Mouse (Mus musculus) small intestine, adult 2 months (tissue): ENCODE data around the gene Desi2. TPM values are rescaled to one million over a fixed set of nuclear protein-coding genes. Genes with fewer than 3 reads are reported as not detected.
"Not testable (repeated sequence)": the region's sequence is repeated elsewhere in the genome, so short reads cannot be mapped to it uniquely, and the experiment has no call there.

ENCODE experiments used
- H3K27ac ChIP-seq: fragments of 200-500 bp; 2 replicates; pipeline ENCODE4 v1.5.1; 2012; ENCODE audit warnings: low read depth, low read length, control low read depth, inconsistent platforms; ENCODE audit not compliant: insufficient read depth
- H3K27me3 ChIP-seq: fragments of 200-500 bp; 2 replicates; pipeline ENCODE4 v1.6.1; 2012; ENCODE audit warnings: mild to moderate bottlenecking, moderate library complexity, low read length, inconsistent platforms; ENCODE audit not compliant: control insufficient read depth, insufficient read depth
- H3K36me3 ChIP-seq: fragments of 200-500 bp; 2 replicates; pipeline ENCODE4 v1.6.1; 2012; ENCODE audit warnings: mild to moderate bottlenecking, low read length, control low read depth, inconsistent platforms; ENCODE audit not compliant: control insufficient read depth, insufficient read depth
- H3K4me1 ChIP-seq: fragments of 200-500 bp; 2 replicates; pipeline ENCODE4 v1.6.1; 2012; ENCODE audit warnings: low read length, inconsistent platforms, mixed read lengths; ENCODE audit not compliant: control insufficient read depth, insufficient read depth, insufficient read length
- H3K4me3 ChIP-seq: fragments of 200-500 bp; 2 replicates; pipeline ENCODE4 v1.5.1; 2012; ENCODE audit warnings: low read depth, mild to moderate bottlenecking, control low read depth, inconsistent platforms, low read length, moderate library complexity
- CTCF ChIP-seq: fragments of 200-500 bp; IDR thresholded peaks from 2 replicates; pipeline ENCODE4 v1.5.1; 2012; ENCODE audit warnings: low read depth, mild to moderate bottlenecking, control low read depth, inconsistent platforms, low read length, moderate library complexity, mixed read lengths; ENCODE audit not compliant: insufficient replicate concordance, insufficient read length; ENCODE audit errors: extremely low read depth
- POLR2A ChIP-seq: fragments of 200-500 bp; IDR thresholded peaks from 2 replicates; pipeline ENCODE4 v1.6.1; 2012; ENCODE audit warnings: low read depth, mild to moderate bottlenecking, control low read depth, inconsistent platforms, low read length, moderate library complexity
- WGBS: fragments of 180-500 bp; shearing (Covaris S2); methylation state at CpG from one replicate; pipeline ENCODE4 v1.1.7; 2018; 5-methylcytosine and 5-hydroxymethylcytosine counted together
- polyA plus RNA-seq: library from polyadenylated mRNA; depleted of rRNA; stranded (reverse); fragments of >200 nt; gene quantifications from 2 replicates; pipeline ENCODE4 v1.2.3, GENCODE M21; 2012; rRNA removed

The Desi2 gene
- 3.1 and 4.8 TPM in 2 replicates for polyA plus RNA-seq

DNA sequence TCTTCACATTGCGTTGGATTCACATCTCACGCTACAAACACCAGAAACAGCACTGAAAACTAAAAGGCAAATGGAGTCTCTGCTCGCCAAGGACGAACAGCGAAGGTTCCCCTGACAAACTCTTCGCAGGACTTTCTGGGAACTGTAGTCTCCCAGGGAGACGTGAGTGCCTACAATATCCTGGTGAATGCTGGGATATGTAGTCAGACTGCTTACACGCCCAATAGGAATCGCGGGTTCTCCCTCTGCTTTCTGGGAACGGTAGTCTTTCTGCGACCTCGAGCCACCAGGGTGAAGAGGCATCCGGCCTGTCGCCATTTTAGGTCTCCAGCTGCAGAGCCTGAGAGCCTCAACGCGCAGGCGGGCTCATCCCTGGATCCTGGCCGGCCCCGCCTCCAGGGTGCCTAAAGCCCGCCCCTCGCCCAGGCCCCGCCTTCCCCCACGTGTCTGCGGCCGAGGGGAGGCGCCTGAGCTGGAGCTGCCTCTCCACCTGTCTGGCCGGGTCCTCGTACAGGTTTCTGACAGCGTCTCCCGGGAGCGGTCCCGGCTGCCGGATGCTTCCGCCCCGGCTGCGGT lies at the start of gene Desi2:
TSS of gene Desi2 (plus strand) at position 202 of the 576 bp plus-strand sequence.
- WGBS, result under 1% methylated on average over 37 of the region's 37 CpGs
- Histone ChIP-seq H3K27ac (peak within 1 kb of the TSS; percentile 58), H3K4me3 (peak within 1 kb of the TSS; percentile 69)
- not testable (repeated sequence) for H3K36me3 ChIP-seq, H3K27me3 ChIP-seq, H3K4me1 ChIP-seq
- peak; percentile 28; the same call in 1 of the 2 replicates for TF ChIP-seq POLR2A

DNA sequence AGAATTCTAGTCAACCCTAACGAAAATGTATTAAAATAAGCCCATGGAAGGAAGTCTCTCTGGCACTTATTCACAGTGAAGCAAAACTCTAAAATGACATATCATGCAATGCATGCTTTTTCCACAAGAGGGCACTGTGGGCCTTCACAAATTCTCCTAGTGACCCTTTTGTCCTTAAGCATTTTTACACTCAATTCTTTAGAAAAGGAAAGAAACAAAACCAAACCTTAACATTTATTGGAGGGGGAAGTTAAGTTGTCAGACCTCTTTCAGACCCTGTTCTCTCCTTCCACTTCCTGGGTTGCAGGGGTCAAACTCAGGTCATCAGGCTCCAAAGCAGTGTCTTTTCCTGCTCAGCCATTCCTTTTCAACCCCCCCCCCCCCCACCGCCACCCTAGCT lies 40.7 kb upstream of the Desi2 start:
- H3K4me3 ChIP-seq, H3K4me1 ChIP-seq, H3K27ac ChIP-seq, H3K27me3 ChIP-seq, H3K36me3 ChIP-seq: not testable (repeated sequence)
- 31% methylated on average over 2 of the region's 2 CpGs for WGBS

DNA sequence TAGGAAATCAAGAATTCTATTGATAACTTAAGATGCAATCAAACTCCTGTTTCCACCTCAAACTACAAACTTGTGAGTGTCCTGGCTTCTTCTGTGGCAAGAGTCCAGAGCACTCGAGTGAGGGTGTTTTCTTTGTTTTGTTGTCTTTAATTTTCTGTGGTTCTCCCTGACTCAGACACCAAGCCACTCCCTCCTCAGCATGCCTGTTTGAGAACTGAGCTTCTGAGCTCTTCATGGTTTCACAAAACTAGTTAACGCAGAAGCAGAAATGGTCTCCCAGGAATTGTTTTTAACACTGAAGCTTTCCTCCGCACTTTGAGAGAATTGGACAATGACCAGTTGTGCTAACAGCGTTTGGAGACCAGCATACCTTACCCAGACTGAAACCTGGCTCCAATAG lies 40.3 kb upstream of the Desi2 start:
- not testable (repeated sequence) for H3K4me1 ChIP-seq, H3K36me3 ChIP-seq, H3K27ac ChIP-seq, H3K4me3 ChIP-seq, H3K27me3 ChIP-seq
- WGBS, result 60% methylated on average over 4 of the region's 4 CpGs

DNA sequence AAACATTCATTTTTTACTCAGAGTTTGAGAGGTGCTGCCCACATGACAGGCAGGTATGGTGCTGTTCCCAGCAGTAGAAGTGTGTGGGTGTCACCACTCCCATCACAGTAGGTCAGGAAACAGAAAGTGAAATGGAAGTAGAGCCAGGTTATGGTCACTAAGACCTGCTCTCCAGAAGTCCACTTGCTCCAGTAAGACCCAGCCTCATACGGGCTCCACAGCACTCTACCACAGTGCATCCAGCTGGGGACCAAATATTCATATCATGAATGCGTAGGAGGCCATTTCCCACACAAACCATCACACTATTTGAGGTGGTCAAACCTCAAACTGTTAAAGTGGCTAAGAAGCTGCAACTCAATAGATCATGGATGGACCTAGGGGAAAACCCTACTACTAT lies 5.0 kb upstream of the Desi2 start:
- Histone ChIP-seq H3K36me3 (no peaks in the 10 kb centered on the region), H3K27me3 (no peaks in the 10 kb centered on the region), H3K4me3 (no peak overlapping the region), H3K4me1 (peaks cover 2% of the 10 kb centered on the region; the same call in 1 of the 2 replicates), H3K27ac (no peak overlapping the region)
- 94% methylated on average over 2 of the region's 2 CpGs for WGBS
- TF ChIP-seq POLR2A (no peak), CTCF (no peak)

DNA sequence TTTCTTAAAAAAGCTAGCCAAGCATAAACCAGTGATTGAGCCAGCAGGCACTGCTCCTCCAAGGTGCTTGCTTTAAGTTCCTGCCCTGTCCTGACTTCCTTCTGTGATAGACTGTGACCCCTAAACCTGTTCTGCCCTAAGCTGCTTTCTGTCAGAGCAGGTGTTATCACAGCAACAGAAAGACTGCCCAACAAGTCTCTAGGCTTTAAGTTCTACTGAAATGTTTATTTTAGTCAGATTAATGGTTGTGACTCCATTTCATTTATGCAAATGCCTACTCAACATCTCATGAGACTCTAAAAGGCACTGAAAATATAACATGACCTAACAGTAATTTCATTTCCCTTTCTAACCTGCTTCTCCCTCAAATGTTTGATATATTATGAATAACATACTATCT lies 1.6 kb upstream of the Desi2 start:
- TF ChIP-seq POLR2A (no peak), CTCF (no peak)
- H3K27me3 ChIP-seq, result no peaks in the 10 kb centered on the region
- H3K27ac ChIP-seq, result no peak overlapping the region
- H3K36me3 ChIP-seq, result no peaks in the 10 kb centered on the region
- H3K4me3 ChIP-seq, result no peak overlapping the region
- H3K4me1 ChIP-seq, result peaks cover 2% of the 10 kb centered on the region; the same call in 1 of the 2 replicates

DNA sequence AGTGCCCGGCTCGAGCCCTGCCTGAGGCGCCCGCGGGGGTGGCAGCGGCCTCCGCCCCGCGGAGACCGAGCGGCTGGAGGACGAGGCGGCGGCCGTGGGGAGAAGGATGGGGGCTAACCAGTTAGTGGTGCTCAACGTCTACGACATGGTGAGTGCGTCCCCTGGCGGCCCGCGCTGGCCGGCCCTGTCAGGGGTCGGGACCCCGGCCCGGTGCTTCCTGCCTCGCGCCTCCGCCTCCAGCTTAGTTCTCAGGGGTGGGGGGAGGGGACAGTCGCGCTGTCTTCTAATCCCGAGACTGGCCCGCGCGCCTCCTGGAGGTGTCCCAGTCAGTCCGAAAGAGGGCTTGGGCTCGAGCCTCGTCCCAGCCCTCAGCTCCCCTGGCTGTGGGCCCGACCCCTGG lies 593 bp downstream of the Desi2 start:
- not testable (repeated sequence) for H3K27me3 ChIP-seq, H3K4me1 ChIP-seq, H3K36me3 ChIP-seq, H3K27ac ChIP-seq
- WGBS, result under 1% methylated on average over 28 of the region's 38 CpGs
- peak overlapping the region; percentile 69 for H3K4me3 ChIP-seq

DNA sequence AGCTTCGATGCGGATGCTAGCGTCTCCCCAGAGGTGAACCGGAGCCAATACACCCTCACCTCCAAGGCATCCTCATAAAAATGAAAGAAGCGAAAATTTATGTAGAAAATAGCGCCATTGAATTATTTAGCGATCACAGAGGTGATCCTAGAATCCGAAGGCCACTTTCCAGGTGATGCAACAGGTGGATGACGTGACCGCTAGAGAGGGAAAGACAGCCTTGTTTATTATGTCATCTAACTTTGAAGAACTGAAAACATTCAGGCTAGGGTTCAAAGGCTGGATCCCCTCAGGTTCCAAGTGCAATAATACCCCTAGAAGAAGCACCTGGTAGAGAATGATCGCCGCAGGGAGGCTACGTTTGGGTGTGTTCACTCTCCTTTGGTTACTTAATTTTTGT lies 1.2 kb downstream of the Desi2 start:
- no peaks in the 10 kb centered on the region for H3K27me3 ChIP-seq
- H3K27ac ChIP-seq, result peak overlapping the region; percentile 53; the same call in 1 of the 2 replicates
- 3% methylated on average over 13 of the region's 13 CpGs for WGBS
- no peaks in the 10 kb centered on the region for H3K36me3 ChIP-seq
- peaks cover 2% of the 10 kb centered on the region; the same call in 1 of the 2 replicates for H3K4me1 ChIP-seq
- TF ChIP-seq CTCF (no peak), POLR2A (no peak)
- H3K4me3 ChIP-seq, result peak overlapping the region; percentile 51

DNA sequence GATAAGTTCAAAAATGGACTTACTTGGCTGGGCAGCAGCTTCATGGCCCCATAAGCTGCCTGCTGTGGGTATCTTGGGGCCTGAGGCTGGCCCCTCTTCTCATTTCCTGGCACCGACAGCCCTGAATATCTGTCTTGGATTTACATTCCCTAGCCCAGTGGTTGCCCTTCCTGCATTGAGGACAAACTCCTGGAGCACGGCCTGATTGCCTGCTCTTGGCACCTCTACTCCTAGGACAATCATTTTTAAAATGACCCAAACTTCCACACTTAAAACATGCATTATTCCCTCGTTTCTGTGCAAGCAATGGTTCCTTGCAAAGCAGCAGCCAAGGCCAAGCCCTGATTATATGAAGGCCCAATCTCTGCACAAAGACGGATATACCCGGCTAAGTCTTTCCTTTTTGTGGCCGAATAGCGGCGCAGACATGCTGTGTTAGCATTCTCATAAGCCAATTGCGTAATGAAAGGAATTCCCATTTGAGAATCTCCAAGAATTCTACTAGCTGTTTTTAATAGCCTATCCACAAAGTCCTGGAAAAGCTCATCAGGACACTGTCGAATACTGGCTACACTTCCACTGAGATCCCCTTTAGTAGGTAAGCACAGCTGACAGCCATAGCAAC lies 18.6 kb downstream of the Desi2 start:
- no peaks in the 10 kb centered on the region for H3K4me1 ChIP-seq
- no peaks in the 10 kb centered on the region for H3K36me3 ChIP-seq
- H3K27me3 ChIP-seq, result no peaks in the 10 kb centered on the region
- H3K4me3 ChIP-seq, result no peak overlapping the region
- WGBS, result 76% methylated on average over 10 of the region's 10 CpGs
- TF ChIP-seq POLR2A, result no peak
- TF ChIP-seq CTCF, result no peak
- no peak overlapping the region for H3K27ac ChIP-seq

DNA sequence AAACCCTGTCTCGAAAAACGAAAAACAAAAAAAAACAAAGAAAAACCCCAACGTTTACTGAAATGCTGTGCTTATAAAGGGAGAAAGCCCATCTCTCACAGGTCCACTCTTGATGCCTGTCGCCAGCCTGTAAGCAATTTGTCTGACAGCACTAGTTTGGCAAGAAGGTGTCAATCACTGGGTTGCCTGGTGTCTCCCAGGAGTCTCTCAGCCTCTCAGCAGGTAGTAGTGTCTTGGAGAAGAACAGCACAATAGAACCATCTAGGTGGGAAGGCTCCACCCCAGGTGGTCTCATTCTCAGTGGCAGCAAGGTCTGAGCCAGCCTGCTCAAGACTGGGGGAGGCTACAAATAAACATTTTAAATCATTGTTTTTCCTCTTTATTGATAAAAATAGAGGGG lies 20.6 kb downstream of the Desi2 start:
- WGBS, result 92% methylated on average over 4 of the region's 4 CpGs

More for the DNA sequence above, 20.6 kb downstream of the Desi2 start:
- H3K27me3 ChIP-seq, H3K27ac ChIP-seq, H3K4me3 ChIP-seq, H3K36me3 ChIP-seq, H3K4me1 ChIP-seq: not testable (repeated sequence)
